Comparison of ENCODE assay signal across 25 mouse cellular contexts in genomic region chr3:124712166-124712565, GRCm38 (mm10).
DNase-seq lines count a peak whose midpoint lies in the region; ATAC-seq and TF ChIP-seq lines count a peak whose summit lies in the region.
"Had no signal": no experiment of that assay in that cellular context is flagged by ENCODE, and none has a peak within 500 bp of the region (broad histone marks: within the 10 kb centered on the region; RNA-seq: fewer than 3 reads in every experiment).

No protein-coding gene starts in this region.

- no peaks in the 10 kb centered on the region for H3K9me3 ChIP-seq in forebrain, embryonic 13.5 days (replicated peaks)
- no peaks in the 10 kb centered on the region for H3K9me3 ChIP-seq in forebrain, embryonic 12.5 days
- H3K9me3 ChIP-seq in midbrain, embryonic 14.5 days (ENCODE audit: control insufficient read depth, low read length), result no peaks in the 10 kb centered on the region
- no peaks in the 10 kb centered on the region for H3K9me3 ChIP-seq in midbrain, embryonic 15.5 days
- no peaks in the 10 kb centered on the region for H3K9me3 ChIP-seq in forebrain, postnatal 0 days (ENCODE audit: low read length)
- H3K9me3 ChIP-seq: embryonic facial prominence, embryonic 15.5 days; heart, embryonic 10.5 days; hindbrain, embryonic 12.5 days; intestine, embryonic 15.5 days had no signal

- H3K27ac ChIP-seq in forebrain, embryonic 13.5 days, result no peak overlapping the region
- no peak overlapping the region for H3K27ac ChIP-seq in forebrain, embryonic 12.5 days
- no peak overlapping the region for H3K27ac ChIP-seq in midbrain, embryonic 14.5 days (replicated peaks; ENCODE audit: low read depth, low read length)
- no peak overlapping the region for H3K27ac ChIP-seq in midbrain, embryonic 15.5 days
- no peak overlapping the region for H3K27ac ChIP-seq in forebrain, postnatal 0 days (ENCODE audit: low read depth, low read length)
- H3K27ac ChIP-seq: embryonic facial prominence, embryonic 15.5 days; heart, embryonic 10.5 days; hindbrain, embryonic 12.5 days; intestine, embryonic 15.5 days had no signal

- H3K27me3 ChIP-seq in forebrain, embryonic 13.5 days, result no peaks in the 10 kb centered on the region
- H3K27me3 ChIP-seq in forebrain, embryonic 12.5 days, result no peaks in the 10 kb centered on the region
- no peaks in the 10 kb centered on the region for H3K27me3 ChIP-seq in midbrain, embryonic 14.5 days (ENCODE audit: control insufficient read depth, insufficient read depth, low read length)
- H3K27me3 ChIP-seq in midbrain, embryonic 15.5 days (replicated peaks), result no peaks in the 10 kb centered on the region
- H3K27me3 ChIP-seq in forebrain, postnatal 0 days (ENCODE audit: insufficient read depth, low read length), result no peaks in the 10 kb centered on the region
- H3K27me3 ChIP-seq: embryonic facial prominence, embryonic 15.5 days; hindbrain, embryonic 12.5 days; intestine, embryonic 15.5 days had no signal

- H3K4me2 ChIP-seq in forebrain, embryonic 13.5 days, result no peak overlapping the region
- no peak overlapping the region for H3K4me2 ChIP-seq in forebrain, embryonic 12.5 days
- no peak overlapping the region for H3K4me2 ChIP-seq in midbrain, embryonic 14.5 days (ENCODE audit: low read length)
- H3K4me2 ChIP-seq in midbrain, embryonic 15.5 days, result no peak overlapping the region
- H3K4me2 ChIP-seq in forebrain, postnatal 0 days (ENCODE audit: low read depth), result no peak overlapping the region
- H3K4me2 ChIP-seq: embryonic facial prominence, embryonic 15.5 days; hindbrain, embryonic 12.5 days; intestine, embryonic 15.5 days had no signal

- H3K4me1 ChIP-seq in forebrain, embryonic 13.5 days, result no peaks in the 10 kb centered on the region
- no peaks in the 10 kb centered on the region for H3K4me1 ChIP-seq in forebrain, embryonic 12.5 days
- H3K4me1 ChIP-seq in midbrain, embryonic 14.5 days (ENCODE audit: control insufficient read depth, insufficient read depth, low read length), result no peaks in the 10 kb centered on the region
- H3K4me1 ChIP-seq in midbrain, embryonic 15.5 days, result no peaks in the 10 kb centered on the region
- no peaks in the 10 kb centered on the region for H3K4me1 ChIP-seq in forebrain, postnatal 0 days (ENCODE audit: insufficient read depth)
- H3K4me1 ChIP-seq: embryonic facial prominence, embryonic 15.5 days; heart, embryonic 10.5 days; hindbrain, embryonic 12.5 days; intestine, embryonic 15.5 days had no signal

- no peaks in the 10 kb centered on the region for H3K36me3 ChIP-seq in forebrain, embryonic 13.5 days (ENCODE audit: poor library complexity, severe bottlenecking)
- no peaks in the 10 kb centered on the region for H3K36me3 ChIP-seq in forebrain, embryonic 12.5 days (replicated peaks)
- no peaks in the 10 kb centered on the region for H3K36me3 ChIP-seq in midbrain, embryonic 14.5 days (ENCODE audit: control insufficient read depth, insufficient read depth, low read length)
- no peaks in the 10 kb centered on the region for H3K36me3 ChIP-seq in midbrain, embryonic 15.5 days (replicated peaks)
- no peaks in the 10 kb centered on the region for H3K36me3 ChIP-seq in forebrain, postnatal 0 days (ENCODE audit: insufficient read depth)
- H3K36me3 ChIP-seq: embryonic facial prominence, embryonic 15.5 days; G1E; heart, embryonic 10.5 days; hindbrain, embryonic 12.5 days; intestine, embryonic 15.5 days had no signal

- 87% methylated on average over 2 of the region's 2 CpGs for WGBS in forebrain, embryonic 13.5 days
- WGBS in forebrain, embryonic 12.5 days, result 80% methylated on average over 2 of the region's 2 CpGs
- WGBS in midbrain, embryonic 14.5 days, result 76% methylated on average over 2 of the region's 2 CpGs
- WGBS in midbrain, embryonic 15.5 days, result 82% methylated on average over 2 of the region's 2 CpGs
- WGBS in forebrain, postnatal 0 days, result 62% methylated on average over 2 of the region's 2 CpGs

- no peak for TF ChIP-seq CTCF in forebrain, postnatal 0 days (IDR thresholded peaks at IDR 0.05; ENCODE audit: low read depth)

- DNase-seq in midbrain, embryonic 14.5 days, result peak; percentile 8
- peak; percentile 39 for DNase-seq in forebrain, postnatal 0 days
- peak; percentile 9 for DNase-seq in telencephalon, adult 2 months (ENCODE audit: low read depth, low spot score)
- no peak for DNase-seq in cerebellum, postnatal 4 days (ENCODE audit: low spot score in 2 of 2)
- DNase-seq in cerebellum, adult 9-10 months, result no peak
- DNase-seq: adrenal gland, adult 8-10 months; adrenal gland, postnatal 36 days; B cell, adult 2 months; cerebellum, adult 18-20 months; cerebellum, postnatal 10 days; embryo, embryonic 11 days; gastrocnemius, postnatal 10 days; heart, adult 18-20 months; heart, postnatal 10 days; heart, postnatal 4 days had no signal

- no peak overlapping the region for H3K4me3 ChIP-seq in forebrain, embryonic 13.5 days
- no peak overlapping the region for H3K4me3 ChIP-seq in forebrain, embryonic 12.5 days (replicated peaks)
- H3K4me3 ChIP-seq in midbrain, embryonic 14.5 days (replicated peaks; ENCODE audit: low read depth, low read length), result no peak overlapping the region
- H3K4me3 ChIP-seq in midbrain, embryonic 15.5 days, result no peak overlapping the region
- H3K4me3 ChIP-seq in forebrain, postnatal 0 days (ENCODE audit: low read depth, low read length), result no peak overlapping the region
- H3K4me3 ChIP-seq: embryonic facial prominence, embryonic 15.5 days; erythroblast, embryonic 14.5 days; heart, embryonic 10.5 days; hindbrain, embryonic 12.5 days; intestine, embryonic 15.5 days had no signal

- no peak overlapping the region for H3K9ac ChIP-seq in forebrain, embryonic 13.5 days
- no peak overlapping the region for H3K9ac ChIP-seq in forebrain, embryonic 12.5 days
- H3K9ac ChIP-seq in midbrain, embryonic 14.5 days (replicated peaks; ENCODE audit: low read length), result no peak overlapping the region
- H3K9ac ChIP-seq in midbrain, embryonic 15.5 days, result no peak overlapping the region
- no peak overlapping the region for H3K9ac ChIP-seq in forebrain, postnatal 0 days
- H3K9ac ChIP-seq: embryonic facial prominence, embryonic 15.5 days; hindbrain, embryonic 12.5 days; intestine, embryonic 15.5 days had no signal

- peak; percentile 48; the same call in 1 of the 2 replicates for ATAC-seq in forebrain, embryonic 13.5 days
- no peak for ATAC-seq in forebrain, embryonic 12.5 days (ENCODE audit: low FRiP score)
- ATAC-seq in midbrain, embryonic 14.5 days (ENCODE audit: low FRiP score, low TSS enrichment), result no peak
- no peak for ATAC-seq in midbrain, embryonic 15.5 days (replicated peaks)
- ATAC-seq in forebrain, postnatal 0 days, result peak; percentile 75; the same call in 1 of the 2 replicates
- ATAC-seq: CD4-positive, CD25-positive, alpha-beta regulatory T cell, adult 4 months; intestine, embryonic 15.5 days had no signal

Comparison
In these comparisons a context has a peak if more than half of its experiments do, and no peak if none do; other contexts are left out.
1. ATAC-seq: peak in forebrain, embryonic 13.5 days (single experiment) and forebrain, postnatal 0 days (single experiment); none in forebrain, embryonic 12.5 days (single experiment), midbrain, embryonic 14.5 days (single experiment) and midbrain, embryonic 15.5 days (single experiment).
2. DNase-seq: peak in midbrain, embryonic 14.5 days (single experiment), forebrain, postnatal 0 days (single experiment) and telencephalon, adult 2 months (single experiment); none in cerebellum, postnatal 4 days (0 of 2) and cerebellum, adult 9-10 months (single experiment).